Mouse (Mus musculus) myocyte (in vitro differentiated cells): ENCODE results near the gene Plekhg4.

ENCODE experiments used
- CEBPB ChIP-seq: IDR thresholded peaks from 2 replicates; pipeline ENCODE4 v1.6.1; 2011; ENCODE audit warnings: mild to moderate bottlenecking, moderate library complexity; ENCODE audit not compliant: poor library complexity, insufficient read depth, severe bottlenecking
- E2F4 ChIP-seq: IDR thresholded peaks from one replicate; pipeline ENCODE4 v1.6.1; 2011; ENCODE audit warnings: mild to moderate bottlenecking, control low read depth, moderate library complexity; ENCODE audit not compliant: insufficient read depth
- MAX ChIP-seq: IDR thresholded peaks from one replicate; pipeline ENCODE4 v1.6.1; 2011; ENCODE audit warnings: low read depth, mild to moderate bottlenecking, control low read depth
- MYOD1 ChIP-seq, 3 experiments: IDR thresholded peaks; one replicate each; pipeline ENCODE4 v1.6.1; 2011; ENCODE audit warnings: control low read depth in 2 of 3, low read depth in 2 of 3, mild to moderate bottlenecking in 2 of 3, moderate library complexity in 1 of 3; ENCODE audit not compliant: insufficient read length in 2 of 3, control insufficient read depth in 1 of 3
- POLR2A ChIP-seq: IDR thresholded peaks from one replicate; pipeline ENCODE4 v1.6.1; 2011; ENCODE audit warnings: low read depth, mild to moderate bottlenecking, control low read depth, moderate library complexity; ENCODE audit not compliant: insufficient read length
- POLR2AphosphoS2 ChIP-seq: IDR thresholded peaks from one replicate; pipeline ENCODE4 v1.6.1; 2011; ENCODE audit warnings: low read depth, control low read depth; ENCODE audit not compliant: insufficient read length
- REST ChIP-seq: IDR thresholded peaks from one replicate; pipeline ENCODE4 v1.6.1; 2011; ENCODE audit warnings: mild to moderate bottlenecking, control low read depth, moderate library complexity; ENCODE audit not compliant: insufficient read depth, insufficient read length
- TCF12 ChIP-seq: IDR thresholded peaks from one replicate; pipeline ENCODE4 v1.6.1; 2011; ENCODE audit warnings: mild to moderate bottlenecking, control low read depth; ENCODE audit not compliant: poor library complexity, insufficient read depth, severe bottlenecking
- TCF3 ChIP-seq: IDR thresholded peaks from one replicate; pipeline ENCODE4 v1.6.1; 2011; ENCODE audit warnings: low read depth, control low read depth; ENCODE audit not compliant: insufficient read length
- USF1 ChIP-seq: IDR thresholded peaks from one replicate; pipeline ENCODE4 v1.6.1; 2011; ENCODE audit warnings: low read depth, mild to moderate bottlenecking, control low read depth, moderate library complexity

GRCm38 (mm10) chr8:105419800-105420199 lies 46.7 kb downstream of the Plekhg4 start:
- TF ChIP-seq MYOD1 (IDR thresholded peaks at IDR 0.05; ENCODE audit: control insufficient read depth in 1 of 3, insufficient read length in 2 of 3, low read depth in 2 of 3) (no peak), USF1 (no peak), POLR2A (no peak), TCF3 (no peak), E2F4 (no peak), TCF12 (no peak), MAX (no peak), POLR2AphosphoS2 (no peak), REST (no peak), CEBPB (no peak)
